Mouse (Mus musculus): ENCODE measurements around the gene Anks1b.
A peak's percentile ranks its signal among the peaks of the same experiment; 100 is the strongest.

The Anks1b gene

GRCm38 (mm10) chr10:90169941-90170580, 296.8 kb downstream of the Anks1b start:
- DNase-seq (ENCODE audit: low read depth, low spot score), result no peak

DNA sequence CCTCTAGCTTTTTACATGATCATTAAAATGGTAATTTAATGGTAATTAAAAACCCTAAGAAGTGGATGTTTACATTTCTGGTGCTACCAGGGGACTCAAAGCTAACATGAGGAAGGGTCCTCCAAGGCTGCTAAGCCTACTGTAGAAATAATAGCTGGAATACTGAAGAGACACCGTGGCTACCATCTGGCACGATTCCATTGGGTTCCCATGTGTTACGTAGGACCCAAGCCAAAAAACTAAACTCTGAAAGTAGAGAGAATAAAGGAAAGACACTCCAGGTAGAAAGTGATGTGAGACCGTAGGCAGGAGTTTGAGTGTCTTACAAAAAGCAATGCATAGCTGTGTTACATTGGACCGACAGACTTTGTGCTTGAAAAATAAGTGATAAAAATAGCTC, 317.1 kb downstream of the Anks1b start:
- DNase-seq (ENCODE audit: low read depth, low spot score), result no peak

- no peak for DNase-seq (ENCODE audit: low read depth, low spot score)
These were observed 323.6 kb downstream of the Anks1b start for GRCm38 (mm10) chr10:90196936-90197335.

- DNase-seq (ENCODE audit: low read depth, low spot score), result no peak
These were observed 336.7 kb downstream of the Anks1b start for GRCm38 (mm10) chr10:90210044-90210443.

DNA sequence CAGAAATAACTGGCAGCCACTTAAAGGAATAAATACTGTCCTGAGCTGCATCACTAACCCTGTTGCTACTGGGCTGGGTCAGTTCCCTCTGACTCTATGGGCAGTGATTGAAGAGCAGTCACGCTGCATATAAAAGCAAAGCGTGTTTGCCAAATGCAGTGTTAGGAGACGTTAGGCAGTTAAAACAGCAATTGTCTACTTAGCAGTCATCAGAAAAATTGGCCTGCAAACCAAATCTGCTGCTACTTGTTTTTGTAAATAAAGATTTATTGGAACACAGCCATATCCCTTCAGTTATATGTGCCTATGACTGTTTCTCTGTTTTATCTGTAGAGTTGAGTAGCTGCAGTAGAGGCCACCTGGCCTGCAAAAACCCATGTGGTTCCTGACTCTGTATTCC, 347.2 kb downstream of the Anks1b start:
- DNase-seq (ENCODE audit: low read depth, low spot score), result no peak

DNA sequence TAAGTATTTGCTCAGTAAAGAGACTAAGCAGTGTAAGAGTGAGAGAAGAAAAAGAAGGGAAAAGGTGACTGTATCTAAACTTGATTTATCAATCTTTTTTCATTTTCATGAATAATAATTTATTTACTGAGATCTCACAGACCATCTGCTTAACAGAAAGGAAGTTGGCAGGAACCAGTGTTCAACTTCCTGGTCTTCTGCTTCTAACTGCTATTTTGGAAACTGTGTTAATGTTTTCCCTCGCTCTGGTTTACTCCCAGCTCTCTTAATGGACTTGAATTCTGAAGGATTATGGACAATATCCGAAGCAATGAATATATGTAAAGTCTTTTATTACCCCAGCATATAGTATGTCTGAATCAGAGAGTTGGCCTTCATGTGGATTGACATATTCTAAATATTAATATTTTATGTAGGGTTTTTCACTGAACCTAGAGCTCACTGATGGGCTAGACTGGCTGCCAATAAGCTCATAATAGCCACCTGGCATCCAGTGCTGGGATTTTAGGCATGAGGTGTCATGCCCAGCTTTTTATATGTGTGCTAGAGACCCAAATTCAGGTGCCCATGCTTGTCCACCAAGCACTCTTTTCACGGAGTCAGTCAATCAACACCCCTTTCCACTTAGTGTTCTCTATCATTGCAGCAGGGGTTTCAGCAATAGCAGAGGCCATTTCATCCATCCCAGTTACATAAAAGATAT, 349.6 kb downstream of the Anks1b start:
- no peak for DNase-seq (ENCODE audit: low read depth, low spot score)

GRCm38 (mm10) chr10:90235273-90235672, 362.0 kb downstream of the Anks1b start:
- DNase-seq (ENCODE audit: low read depth, low spot score), result peak; percentile 18

GRCm38 (mm10) chr10:90237290-90237689, 364.0 kb downstream of the Anks1b start:
- DNase-seq (ENCODE audit: low read depth, low spot score), result no peak

DNA sequence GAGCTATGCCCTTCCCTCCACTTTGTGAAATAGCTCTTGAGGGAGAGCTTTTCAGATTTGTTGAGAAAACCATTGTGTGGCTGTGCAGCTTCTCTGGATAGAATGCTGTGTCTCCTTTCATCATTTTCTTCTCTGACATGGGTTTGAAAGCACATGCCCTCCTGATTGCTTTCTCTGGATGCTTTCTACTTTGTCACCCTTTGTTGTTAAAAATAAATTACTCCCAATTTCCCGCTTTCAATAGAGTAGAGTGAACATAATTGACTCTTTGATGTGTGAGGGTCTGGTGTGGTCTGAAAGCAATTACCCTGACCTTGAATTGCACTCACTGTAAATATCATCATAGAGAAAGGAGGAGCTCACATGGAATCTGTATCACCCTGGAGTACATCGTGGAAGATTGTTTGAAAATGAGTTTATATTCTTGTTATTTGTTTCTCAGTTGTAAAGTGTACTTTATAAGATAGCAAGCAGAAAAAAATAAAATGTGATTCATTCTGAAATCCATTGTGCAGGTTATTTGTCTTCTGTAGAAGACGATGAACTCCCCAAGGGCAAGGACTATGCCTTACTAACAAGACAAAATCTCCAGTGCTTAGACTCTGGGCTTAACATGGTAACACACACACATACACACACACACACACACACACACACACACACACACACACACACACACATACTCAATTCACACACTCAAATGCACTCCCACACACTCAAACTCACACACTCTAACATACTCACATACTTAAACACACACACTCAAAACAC, 385.8 kb downstream of the Anks1b start:
- DNase-seq (ENCODE audit: low read depth, low spot score), result no peak

- DNase-seq (ENCODE audit: low read depth, low spot score), result no peak
These were observed 398.0 kb downstream of the Anks1b start for GRCm38 (mm10) chr10:90271321-90271720.

DNA sequence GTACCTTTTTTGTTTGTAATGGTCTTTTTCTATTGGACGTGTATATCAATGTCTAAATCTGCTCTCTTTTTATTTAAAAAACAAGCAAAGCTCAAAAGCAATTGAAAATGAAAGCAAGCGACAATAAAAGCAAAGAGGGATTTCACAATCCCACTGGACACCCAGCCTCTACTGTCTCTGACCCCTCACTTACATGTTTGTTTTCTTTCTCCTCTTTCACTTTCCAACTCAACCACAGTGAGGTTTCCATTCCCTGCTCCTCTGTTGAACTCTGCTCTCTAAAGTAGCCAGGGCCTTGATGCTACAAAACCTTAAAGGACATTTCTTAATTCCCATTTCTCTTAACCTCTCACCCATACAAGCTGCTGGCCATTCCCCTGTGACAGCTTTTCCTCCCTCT, 400.0 kb downstream of the Anks1b start:
- no peak for DNase-seq (ENCODE audit: low read depth, low spot score)

DNA sequence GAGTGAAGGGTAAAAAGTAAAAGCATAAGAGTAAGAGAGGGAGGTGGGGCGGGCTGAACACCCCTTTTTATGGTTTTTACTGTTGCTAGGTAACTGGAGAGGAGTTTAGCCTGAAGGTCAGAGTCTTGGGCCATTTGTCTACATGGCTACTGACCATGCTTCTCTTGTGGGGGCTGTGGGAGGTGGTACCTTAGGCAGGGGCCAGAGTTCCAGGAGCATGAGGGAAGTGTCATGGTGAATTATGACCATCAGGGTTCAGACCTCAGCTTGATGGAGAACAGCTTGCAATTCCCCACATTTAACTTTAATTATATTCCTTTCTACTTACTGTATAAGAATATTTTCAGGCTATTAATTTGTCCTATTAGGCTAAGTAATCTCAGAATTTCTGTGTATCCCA, 413.3 kb downstream of the Anks1b start:
- DNase-seq (ENCODE audit: low read depth, low spot score), result no peak

DNA sequence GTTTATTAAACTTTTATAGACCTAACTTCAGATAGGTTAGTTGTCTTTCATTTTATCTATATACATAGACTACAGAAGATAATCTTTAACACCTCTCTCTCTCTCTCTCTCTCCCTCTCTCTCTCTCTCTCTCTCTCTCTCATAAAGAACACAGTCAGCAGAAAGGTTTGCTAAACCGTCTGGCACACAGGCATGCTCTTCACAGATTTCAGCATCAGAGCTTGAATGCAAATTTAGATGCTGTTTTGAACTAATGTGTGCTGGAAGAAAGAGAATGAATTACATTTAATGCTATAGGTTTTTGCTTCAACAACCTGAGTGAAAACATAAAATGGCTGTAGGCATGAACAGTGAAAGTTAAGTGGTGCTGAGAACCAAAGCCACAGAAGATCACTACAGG, 429.9 kb downstream of the Anks1b start:
- DNase-seq (ENCODE audit: low read depth, low spot score), result no peak

DNA sequence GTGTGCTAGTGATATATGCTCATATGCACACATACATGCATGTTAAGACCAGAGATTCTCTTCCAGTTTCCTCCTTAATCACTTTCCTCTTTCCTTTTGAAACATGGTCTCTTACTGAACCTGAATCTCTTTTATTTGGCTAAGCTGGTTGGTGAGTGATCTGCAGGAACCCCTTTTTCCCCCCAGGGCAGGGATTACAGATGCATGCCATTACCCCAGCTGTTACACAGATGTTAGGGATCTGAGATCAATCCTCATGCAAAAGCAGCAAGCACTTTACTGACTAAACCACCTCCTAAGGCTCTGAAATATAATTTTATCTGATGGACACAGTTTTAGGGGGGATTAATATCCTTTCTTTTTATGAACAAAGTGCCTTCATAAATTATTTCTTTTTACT, 432.8 kb downstream of the Anks1b start:
- DNase-seq (ENCODE audit: low read depth, low spot score), result no peak

GRCm38 (mm10) chr10:90307931-90308555, 434.7 kb downstream of the Anks1b start:
- DNase-seq (ENCODE audit: low read depth, low spot score), result no peak

GRCm38 (mm10) chr10:90329781-90330180, 456.5 kb downstream of the Anks1b start:
- no peak for DNase-seq (ENCODE audit: low read depth, low spot score)

DNA sequence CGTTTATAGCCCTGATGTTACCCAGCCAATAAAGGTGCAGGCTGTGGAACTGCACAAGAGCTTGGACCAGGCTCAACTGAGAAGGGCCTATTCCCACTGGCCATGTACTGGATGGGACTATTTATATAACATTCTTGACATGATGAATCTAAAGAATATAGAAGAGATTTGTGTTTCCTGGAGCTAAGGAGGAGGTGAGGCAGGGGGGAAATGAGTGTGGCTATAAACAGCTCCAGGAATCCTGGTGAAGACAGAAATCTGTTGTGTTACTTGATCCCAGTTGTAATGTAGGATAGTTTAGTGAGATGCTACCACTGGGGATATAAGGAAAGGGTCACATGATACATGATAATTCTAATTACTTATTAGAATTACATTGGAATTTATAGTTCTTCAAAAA, 472.1 kb downstream of the Anks1b start:
- DNase-seq (ENCODE audit: low read depth, low spot score), result no peak

- no peak for DNase-seq (ENCODE audit: low read depth, low spot score)
These were observed 482.9 kb downstream of the Anks1b start for GRCm38 (mm10) chr10:90356258-90356657.

- no peak for DNase-seq (ENCODE audit: low read depth, low spot score)
These were observed 484.0 kb downstream of the Anks1b start for GRCm38 (mm10) chr10:90357169-90357907.

DNA sequence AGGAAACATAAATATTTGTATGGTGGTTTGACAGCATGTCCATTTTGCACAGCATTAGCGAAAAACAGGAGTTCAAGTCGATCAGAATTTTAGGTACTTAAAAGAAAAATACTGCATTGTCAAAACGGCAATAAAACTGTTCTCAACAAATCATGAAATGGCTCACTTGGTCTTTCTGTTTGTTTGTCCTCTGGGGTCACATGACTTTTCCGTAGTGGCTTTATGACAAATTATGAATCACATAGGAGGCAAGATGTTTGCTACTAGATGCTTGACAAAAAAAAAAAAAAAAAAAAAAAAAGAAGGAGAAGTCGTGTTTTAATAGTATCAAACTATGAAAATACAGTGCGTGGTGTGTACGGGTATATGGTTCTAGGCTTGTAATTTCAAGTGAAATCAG, 495.7 kb downstream of the Anks1b start:
- DNase-seq (ENCODE audit: low read depth, low spot score), result no peak

DNA sequence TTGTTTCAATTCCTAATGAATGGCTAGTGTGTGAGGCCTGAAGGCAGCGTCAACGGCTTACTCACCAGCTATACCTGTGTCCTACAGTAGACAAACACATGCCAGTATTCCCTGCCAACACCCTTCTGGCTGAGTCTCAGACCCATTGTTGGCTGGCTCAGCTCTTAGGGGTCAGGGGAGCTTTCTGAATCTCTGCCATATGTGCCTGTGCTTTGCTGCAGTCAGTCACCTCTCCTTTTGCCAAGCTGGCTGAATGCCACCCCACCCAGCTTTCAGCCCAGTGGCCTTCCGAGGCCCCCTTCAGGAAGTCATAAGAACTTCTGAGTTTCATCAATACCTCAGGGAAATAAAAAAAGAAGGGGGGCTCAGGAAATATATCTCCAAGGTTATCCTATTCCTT, 497.4 kb downstream of the Anks1b start:
- peak; percentile 7 for DNase-seq (ENCODE audit: low read depth, low spot score)

DNA sequence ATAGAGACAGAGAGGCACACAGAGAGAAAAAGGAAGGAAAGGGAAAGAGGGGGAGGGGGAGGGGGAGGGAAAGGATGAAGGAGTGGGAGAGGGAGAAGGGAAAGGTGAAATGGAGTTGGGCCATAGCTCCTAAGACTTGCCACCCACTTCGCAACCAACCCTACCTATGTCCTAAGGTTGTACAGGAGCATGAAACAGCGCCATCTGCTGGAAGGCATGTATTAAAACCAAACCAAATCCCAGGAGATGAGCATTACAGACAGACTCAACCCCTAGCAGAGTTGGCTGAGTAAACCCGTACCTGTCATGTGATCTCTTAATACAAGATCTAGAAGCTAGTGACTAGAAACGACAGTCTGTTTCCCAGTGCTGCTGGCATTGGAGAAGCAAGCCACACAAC, 500.2 kb downstream of the Anks1b start:
- peak; percentile 76 for DNase-seq (ENCODE audit: low read depth, low spot score)
